Comparison of ENCODE assay signal across 27 mouse cellular contexts in the genomic region with DNA sequence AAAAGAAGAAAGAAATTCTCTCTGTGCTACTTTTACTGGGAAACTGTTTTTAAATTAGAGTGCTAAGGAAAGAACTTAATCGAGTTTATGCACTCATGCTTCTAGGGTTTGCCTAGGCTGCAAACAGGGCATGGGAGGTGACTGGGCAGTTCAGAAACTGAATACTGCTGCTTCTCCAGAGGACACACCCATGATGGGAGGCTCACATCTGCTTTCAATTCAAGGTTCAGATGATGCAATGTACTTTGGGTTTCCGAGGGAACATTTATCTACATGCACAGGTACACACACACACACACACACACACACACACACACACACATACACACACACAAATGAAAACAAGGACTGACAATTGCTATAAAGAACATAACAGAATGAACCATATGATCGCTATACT.
DNase-seq lines count a peak whose midpoint lies in the region; ATAC-seq and TF ChIP-seq lines count a peak whose summit lies in the region.
"Had no signal": no experiment of that assay in that cellular context is flagged by ENCODE, and none has a peak within 500 bp of the region (broad histone marks: within the 10 kb centered on the region; RNA-seq: fewer than 3 reads in every experiment).

No protein-coding gene starts in this region.

- no peak for TF ChIP-seq POLR2A in liver, adult 2 months (IDR thresholded peaks at IDR 0.05; ENCODE audit: extremely low read depth, insufficient read depth, low read length)
- TF ChIP-seq POLR2A in lung, adult 2 months (IDR thresholded peaks at IDR 0.05; ENCODE audit: borderline replicate concordance, extremely low read depth, low read depth, low read length): no peak

- no peaks in the 10 kb centered on the region for H3K9me3 ChIP-seq in liver, postnatal 0 days (ENCODE audit: low read length)
- H3K9me3 ChIP-seq in G1E (replicated peaks): no peaks in the 10 kb centered on the region
- H3K9me3 ChIP-seq: forebrain, embryonic 10.5 days; forebrain, embryonic 13.5 days; heart, embryonic 10.5 days; heart, embryonic 13.5 days had no signal

- no peak overlapping the region for H3K4me2 ChIP-seq in liver, postnatal 0 days (ENCODE audit: low read depth, low read length)
- H3K4me2 ChIP-seq: forebrain, embryonic 13.5 days; heart, embryonic 13.5 days; hindbrain, embryonic 14.5 days had no signal

- ATAC-seq in liver, postnatal 0 days: no peak
- peak; percentile 68 for ATAC-seq in G1E (ENCODE audit: extremely low read depth, insufficient number of reproducible peaks, low FRiP score, poor library complexity, severe bottlenecking)
- no peak for ATAC-seq in granulocyte monocyte progenitor cell, adult 5-6 weeks (replicated peaks; ENCODE audit: poor library complexity, severe bottlenecking)
- ATAC-seq: forebrain, embryonic 13.5 days; forebrain, embryonic 16.5 days; hindbrain, postnatal 0 days; inflammation-experienced regulatory T-cells, adult 6 months; intestine, embryonic 16.5 days; Patski had no signal

- peak; percentile 6 for DNase-seq in liver, adult 2 months (ENCODE audit: extremely low read depth, low read depth, low spot score)
- DNase-seq in liver, postnatal 0 days: no peak
- peak; percentile 43 for DNase-seq in G1E (ENCODE audit: low spot score)
- DNase-seq in embryo, embryonic 10.5 days (ENCODE audit: low spot score): peak; percentile 3
- no peak for DNase-seq in lung, adult 2 months
- no peak for DNase-seq in left cerebral cortex, postnatal 10 days (ENCODE audit: extremely low spot score in 1 of 2, low spot score in 2 of 2)
- DNase-seq: adrenal gland, postnatal 10 days; adrenal gland, postnatal 36 days; cerebellum, adult 18-20 months; cerebellum, adult 9-10 months; gastrocnemius, adult 2 months; gastrocnemius, postnatal 25 days; heart, adult 2 months; heart, postnatal 14 days; heart, postnatal 4 days; kidney, adult 2 months had no signal

- no peak overlapping the region for H3K27ac ChIP-seq in liver, adult 2 months (replicated peaks; ENCODE audit: insufficient read depth, low read depth, low read length)
- no peak overlapping the region for H3K27ac ChIP-seq in liver, postnatal 0 days (ENCODE audit: low read depth)
- H3K27ac ChIP-seq: forebrain, embryonic 10.5 days; forebrain, embryonic 13.5 days; gastrocnemius, adult 2 months; heart, adult 2 months; heart, embryonic 10.5 days; heart, embryonic 13.5 days; hindbrain, embryonic 14.5 days; hindbrain, postnatal 0 days had no signal

- TF ChIP-seq CTCF in liver, adult 2 months (IDR thresholded peaks at IDR 0.05; ENCODE audit: low read depth, low read length): no peak
- TF ChIP-seq CTCF in liver, postnatal 0 days (IDR thresholded peaks at IDR 0.05; ENCODE audit: low read depth): no peak
- TF ChIP-seq CTCF in G1E (IDR thresholded peaks at IDR 0.05; ENCODE audit: low read depth, low read length): no peak
- TF ChIP-seq CTCF in lung, adult 2 months (IDR thresholded peaks at IDR 0.05; ENCODE audit: insufficient read depth, low read length): no peak

- no peaks in the 10 kb centered on the region for H3K79me2 ChIP-seq in liver, adult 2 months (ENCODE audit: control insufficient read depth, insufficient read depth, low read length)

- no peaks in the 10 kb centered on the region for H3K27me3 ChIP-seq in liver, adult 2 months (ENCODE audit: control insufficient read depth, insufficient read depth, low read length)
- H3K27me3 ChIP-seq in liver, postnatal 0 days (ENCODE audit: insufficient read depth, low read length): no peaks in the 10 kb centered on the region
- H3K27me3 ChIP-seq in G1E (ENCODE audit: insufficient read depth, low read length): no peaks in the 10 kb centered on the region
- H3K27me3 ChIP-seq: forebrain, embryonic 13.5 days; heart, embryonic 13.5 days had no signal

- no peaks in the 10 kb centered on the region for H3K36me3 ChIP-seq in liver, adult 2 months (ENCODE audit: control insufficient read depth, insufficient read depth, low read length)
- no peaks in the 10 kb centered on the region for H3K36me3 ChIP-seq in liver, postnatal 0 days (replicated peaks; ENCODE audit: insufficient read depth, low read length)
- H3K36me3 ChIP-seq in G1E (replicated peaks): no peaks in the 10 kb centered on the region
- H3K36me3 ChIP-seq: forebrain, embryonic 10.5 days; heart, embryonic 10.5 days; heart, embryonic 13.5 days had no signal

- no peak overlapping the region for H3K4me3 ChIP-seq in liver, adult 2 months (ENCODE audit: insufficient read depth, low read depth, low read length)
- H3K4me3 ChIP-seq in liver, postnatal 0 days (ENCODE audit: low read depth, low read length): no peak overlapping the region
- H3K4me3 ChIP-seq in G1E (ENCODE audit: low read depth, low read length): no peak overlapping the region; the same call in 1 of the 2 replicates
- no peak overlapping the region for H3K4me3 ChIP-seq in lung, adult 2 months (replicated peaks; ENCODE audit: extremely low read depth, low read depth, low read length)
- H3K4me3 ChIP-seq: forebrain, embryonic 10.5 days; forebrain, embryonic 13.5 days; gastrocnemius, adult 2 months; heart, adult 2 months; heart, embryonic 10.5 days; heart, embryonic 13.5 days had no signal

- no peaks in the 10 kb centered on the region for H3K4me1 ChIP-seq in liver, adult 2 months (ENCODE audit: control insufficient read depth, insufficient read depth, low read length)
- H3K4me1 ChIP-seq in liver, postnatal 0 days (ENCODE audit: insufficient read depth): no peaks in the 10 kb centered on the region
- H3K4me1 ChIP-seq in G1E (ENCODE audit: insufficient read depth, low read depth, low read length): peaks cover 41% of the 10 kb centered on the region
- no peaks in the 10 kb centered on the region for H3K4me1 ChIP-seq in lung, adult 2 months (ENCODE audit: control insufficient read depth, insufficient read depth, low read length)
- H3K4me1 ChIP-seq: forebrain, embryonic 10.5 days; forebrain, embryonic 13.5 days; heart, embryonic 10.5 days; heart, embryonic 13.5 days had no signal

- WGBS in liver, adult 2 months: 60% methylated on average over 3 of the region's 3 CpGs
- 63% methylated on average over 3 of the region's 3 CpGs for WGBS in liver, postnatal 0 days (ENCODE audit: insufficient replicate concordance)
- 62% methylated on average over 3 of the region's 3 CpGs for WGBS in lung, adult 2 months

- no peak overlapping the region for H3K9ac ChIP-seq in liver, adult 2 months (ENCODE audit: low read depth, low read length)
- H3K9ac ChIP-seq in liver, postnatal 0 days (replicated peaks): no peak overlapping the region
- H3K9ac ChIP-seq: forebrain, embryonic 13.5 days; heart, embryonic 13.5 days; hindbrain, embryonic 14.5 days had no signal

- TF ChIP-seq EP300 in liver, postnatal 0 days (IDR thresholded peaks at IDR 0.05; ENCODE audit: low read depth): no peak

- intact Hi-C loops in left cerebral cortex, postnatal 10 days (cut with DNase I): no loop called here

Comparison
In these comparisons a context has a peak if more than half of its experiments do, and no peak if none do; other contexts are left out.
1. DNase-seq: peak in liver, adult 2 months (single experiment), G1E (single experiment) and embryo, embryonic 10.5 days (single experiment); none in liver, postnatal 0 days (single experiment), lung, adult 2 months (single experiment) and left cerebral cortex, postnatal 10 days (0 of 2).